Mouse (Mus musculus) megakaryocyte progenitor cell, adult 5-6 weeks (primary cell): ENCODE results near the gene Syce1. TPM values are rescaled to one million over a fixed set of nuclear protein-coding genes. Genes with fewer than 3 reads are reported as not detected.
"Not testable (repeated sequence)": the region's sequence is repeated elsewhere in the genome, so short reads cannot be mapped to it uniquely, and the experiment has no call there.

ENCODE experiments used
- ATAC-seq: replicated peaks from 2 replicates; pipeline ENCODE4 v1.8.0; 2016; ENCODE audit warnings: mild to moderate bottlenecking, moderate TSS enrichment, inconsistent platforms; ENCODE audit not compliant: poor library complexity
- total RNA-seq, 2 experiments: library from RNA; stranded (forward) in 1 of 2; stranded (reverse) in 1 of 2; fragments of 157-497, 149-512 nt in 1 of 2; fragments of 200-1000 nt in 1 of 2; gene quantifications; 2 replicates each; pipeline versions ENCODE4 v1.2.3 to v1.2.4; 2015 to 2017

Syce1 gene
- total RNA-seq, 2 experiments from 2014 or later: 0.20 to 2.7 TPM

DNA sequence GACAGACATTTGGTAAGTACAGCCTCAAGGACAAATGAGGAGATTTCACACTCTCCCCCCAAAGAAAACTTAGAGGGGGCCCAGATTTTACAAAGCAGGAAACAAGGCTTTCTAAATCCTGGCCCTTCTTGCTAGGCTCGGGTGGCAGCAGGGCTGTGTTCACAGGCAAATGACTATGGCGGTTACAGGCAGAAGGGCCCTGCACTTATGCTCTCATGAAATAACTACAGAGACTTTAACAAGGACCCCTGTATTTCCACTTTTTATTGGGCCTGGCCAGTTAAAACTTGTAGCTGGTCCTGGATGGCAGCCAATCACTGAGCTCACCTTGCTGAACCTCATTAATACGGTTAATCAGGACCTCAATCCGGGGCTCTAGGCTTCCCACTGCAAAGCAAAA, 7.1 kb downstream of the Syce1 start:
- ATAC-seq: no peak

DNA sequence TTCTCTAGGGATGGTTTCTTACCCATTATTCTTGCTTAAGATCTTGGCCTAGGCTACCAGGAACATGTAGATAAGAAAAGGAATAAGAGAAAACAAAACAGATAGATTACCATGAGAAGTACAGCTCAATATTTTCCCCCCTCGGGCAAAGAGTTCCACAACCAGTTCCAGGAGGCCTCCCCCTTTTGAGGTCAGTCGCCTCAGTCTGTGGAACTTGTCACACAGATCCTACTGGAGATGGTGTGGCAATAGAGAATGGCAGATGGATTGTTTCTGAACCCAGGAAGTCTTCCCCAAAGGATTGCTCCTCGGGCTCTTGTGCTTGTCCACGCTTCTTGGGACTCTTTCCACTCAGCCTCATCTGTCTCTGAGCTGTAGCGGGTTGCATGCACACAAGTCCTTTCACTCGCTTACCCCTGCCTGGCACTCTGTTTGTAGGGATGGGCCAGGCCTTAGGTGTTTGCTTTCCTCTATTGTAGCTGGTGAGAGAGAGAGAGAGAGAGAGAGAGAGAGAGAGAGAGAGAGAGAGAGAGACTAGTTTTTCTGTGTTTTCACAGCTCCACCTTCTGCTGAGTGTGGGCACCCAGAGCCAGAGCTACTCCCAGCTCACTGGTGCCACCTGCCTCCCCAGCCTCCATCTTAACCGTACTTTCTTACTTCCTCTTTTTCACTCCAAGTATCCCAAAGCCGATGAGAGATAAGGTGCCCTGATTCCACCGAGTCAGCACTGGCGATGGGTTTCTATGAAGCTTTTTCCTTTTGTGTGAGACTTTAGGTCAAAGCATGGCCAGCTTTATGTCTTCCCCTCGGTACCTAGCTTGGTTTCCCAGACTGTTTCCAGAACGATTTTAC, 21.5 kb downstream of the Syce1 start:
- ATAC-seq: peak; percentile 83

GRCm38 (mm10) chr7:140765391-140765790, 22.3 kb downstream of the Syce1 start:
- not testable (repeated sequence) for ATAC-seq

- ATAC-seq: no peak
These were observed 24.1 kb downstream of the Syce1 start, which contains the start of gene Cyp2e1 for GRCm38 (mm10) chr7:140763447-140764020. Gene Cyp2e1, plus strand, starts transcription at chr7:140763739.

GRCm38 (mm10) chr7:140760647-140761046, 27.0 kb downstream of the Syce1 start:
- no peak for ATAC-seq

GRCm38 (mm10) chr7:140756151-140756854, 31.3 kb downstream of the Syce1 start:
- no peak for ATAC-seq

GRCm38 (mm10) chr7:140754556-140754955, 33.1 kb downstream of the Syce1 start:
- ATAC-seq: no peak

GRCm38 (mm10) chr7:140748827-140749160, 38.9 kb downstream of the Syce1 start:
- ATAC-seq: no peak

- ATAC-seq: no peak
These were observed 39.4 kb downstream of the Syce1 start for GRCm38 (mm10) chr7:140748116-140748826.

DNA sequence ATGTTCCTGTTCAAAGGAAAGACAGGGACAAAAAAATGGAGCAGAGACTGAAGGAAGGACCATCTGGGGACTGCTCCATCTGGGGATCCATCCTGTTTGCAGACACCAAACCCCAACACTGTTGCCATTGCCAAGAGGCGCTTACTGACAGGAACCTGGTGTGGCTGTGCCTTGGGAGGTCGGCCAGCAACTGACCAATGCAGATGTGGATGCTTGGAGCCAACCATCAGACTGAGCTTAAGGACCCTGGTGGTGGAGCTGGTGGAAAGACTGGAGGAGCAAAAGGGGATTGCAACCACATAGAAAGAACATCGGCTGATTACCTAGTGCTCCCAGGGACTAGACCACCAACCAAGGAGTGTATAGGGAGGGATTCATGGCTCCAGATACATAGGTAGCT, 40.2 kb downstream of the Syce1 start:
- no peak for ATAC-seq

DNA sequence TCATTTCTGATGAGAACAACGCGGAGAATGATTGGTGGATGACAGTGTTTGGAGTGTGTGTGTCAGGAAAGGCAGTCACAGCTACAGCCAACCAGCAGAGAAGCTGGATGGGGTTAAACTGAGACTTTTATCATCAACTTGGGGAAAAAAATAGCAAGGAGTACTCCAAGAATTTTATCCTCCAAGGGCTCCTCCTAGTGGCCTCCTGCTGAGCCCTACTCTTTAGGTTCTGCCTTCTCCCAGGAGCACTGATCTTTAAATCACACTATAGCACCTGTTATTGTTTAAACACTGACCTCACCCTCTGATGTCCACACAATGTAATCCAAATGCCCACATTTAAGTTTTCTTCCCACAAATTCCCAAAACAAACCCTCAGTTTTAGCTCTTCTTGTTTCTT, 54.5 kb downstream of the Syce1 start:
- no peak for ATAC-seq

Other genes starting within 250 kb of the Syce1 start
- gene Olfr538, start 220.0 kb downstream of the Syce1 start, total RNA-seq (2015): not detected in 2 replicates
- not detected in 2 replicates for gene Olfr538, start 220.0 kb downstream of the Syce1 start, total RNA-seq (2017)
- not detected in 2 replicates for gene Olfr46, start 186.6 kb downstream of the Syce1 start, total RNA-seq (2015)
- not detected in 2 replicates for gene Olfr46, start 186.6 kb downstream of the Syce1 start, total RNA-seq (2017)
- not detected in 2 replicates for gene Olfr61, start 158.9 kb downstream of the Syce1 start, total RNA-seq (2015)
- gene Olfr61, start 158.9 kb downstream of the Syce1 start, total RNA-seq (2017): not detected in 2 replicates
- not detected in 2 replicates for gene Olfr53, start 141.4 kb downstream of the Syce1 start, total RNA-seq (2015)
- gene Olfr53, start 141.4 kb downstream of the Syce1 start, total RNA-seq (2017): not detected in 2 replicates
- gene Olfr539, start 127.9 kb downstream of the Syce1 start, total RNA-seq (2015): not detected in 2 replicates
- not detected in 2 replicates for gene Olfr539, start 127.9 kb downstream of the Syce1 start, total RNA-seq (2017)
- not detected in 2 replicates for gene Olfr45, start 105.9 kb downstream of the Syce1 start, total RNA-seq (2015)
- 0.10 TPM in 1 of 2 replicates, not detected in the other for gene Olfr45, start 105.9 kb downstream of the Syce1 start, total RNA-seq (2017)
- not detected in 2 replicates for gene Olfr541, start 90.6 kb downstream of the Syce1 start, total RNA-seq (2015)
- not detected in 2 replicates for gene Olfr541, start 90.6 kb downstream of the Syce1 start, total RNA-seq (2017)
- gene Cyp2e1, start 24.1 kb downstream of the Syce1 start, total RNA-seq (2015): not detected in 2 replicates
- not detected in 2 replicates for gene Cyp2e1, start 24.1 kb downstream of the Syce1 start, total RNA-seq (2017)
- gene Zfp941, start 34.3 kb upstream of the Syce1 start, total RNA-seq (2015): 0.66 and 1.2 TPM in 2 replicates
- gene Zfp941, start 34.3 kb upstream of the Syce1 start, total RNA-seq (2017): 1.4 and 1.5 TPM in 2 replicates
- not detected in 2 replicates for gene Urah, start 47.2 kb upstream of the Syce1 start, total RNA-seq (2015)
- not detected in 2 replicates for gene Urah, start 47.2 kb upstream of the Syce1 start, total RNA-seq (2017)
- gene Scgb1c1, start 57.7 kb upstream of the Syce1 start, total RNA-seq (2015): not detected in 2 replicates
- gene Scgb1c1, start 57.7 kb upstream of the Syce1 start, total RNA-seq (2017): not detected in 2 replicates
- gene Odf3, start 60.0 kb upstream of the Syce1 start, total RNA-seq (2015): not detected in 2 replicates
- gene Odf3, start 60.0 kb upstream of the Syce1 start, total RNA-seq (2017): not detected in 2 replicates
- 0.35 TPM in 1 of 2 replicates, not detected in the other for gene Gm45785, start 68.5 kb upstream of the Syce1 start, total RNA-seq (2015)
- not detected in 2 replicates for gene Gm45785, start 68.5 kb upstream of the Syce1 start, total RNA-seq (2017)
- gene Ric8a, start 69.1 kb upstream of the Syce1 start, total RNA-seq (2015): 26.0 and 38.2 TPM in 2 replicates
- gene Ric8a, start 69.1 kb upstream of the Syce1 start, total RNA-seq (2017): 24.4 and 27.3 TPM in 2 replicates
- gene Bet1l, start 69.7 kb upstream of the Syce1 start, total RNA-seq (2015): 9.9 and 12.3 TPM in 2 replicates
- 21.8 and 24.6 TPM in 2 replicates for gene Bet1l, start 69.7 kb upstream of the Syce1 start, total RNA-seq (2017)
- 85.9 and 103 TPM in 2 replicates for gene Psmd13, start 94.1 kb upstream of the Syce1 start, total RNA-seq (2015)
- 197 and 208 TPM in 2 replicates for gene Psmd13, start 94.1 kb upstream of the Syce1 start, total RNA-seq (2017)
- 22.9 and 23.0 TPM in 2 replicates for gene Sirt3, start 94.5 kb upstream of the Syce1 start, total RNA-seq (2015)
- 30.0 and 31.9 TPM in 2 replicates for gene Sirt3, start 94.5 kb upstream of the Syce1 start, total RNA-seq (2017)
- gene Cox8b, start 112.6 kb upstream of the Syce1 start, total RNA-seq (2015): not detected in 2 replicates
- gene Cox8b, start 112.6 kb upstream of the Syce1 start, total RNA-seq (2017): not detected in 2 replicates
- not detected in 2 replicates for gene Nlrp6, start 133.1 kb upstream of the Syce1 start, total RNA-seq (2015)
- gene Nlrp6, start 133.1 kb upstream of the Syce1 start, total RNA-seq (2017): not detected in 2 replicates
- gene Pgghg, start 153.5 kb upstream of the Syce1 start, total RNA-seq (2015): 5.1 and 7.3 TPM in 2 replicates
- gene Pgghg, start 153.5 kb upstream of the Syce1 start, total RNA-seq (2017): 8.2 and 9.0 TPM in 2 replicates
- 0.83 and 1.1 TPM in 2 replicates for gene Ifitm5, start 162.4 kb upstream of the Syce1 start, total RNA-seq (2015)
- not detected in 2 replicates for gene Ifitm5, start 162.4 kb upstream of the Syce1 start, total RNA-seq (2017)
- not detected in 2 replicates for gene Gm45717, start 168.1 kb upstream of the Syce1 start, total RNA-seq (2015)
- 1.1 TPM in 1 of 2 replicates, not detected in the other for gene Gm45717, start 168.1 kb upstream of the Syce1 start, total RNA-seq (2017)
- gene Ifitm2, start 168.1 kb upstream of the Syce1 start, total RNA-seq (2015): 577 and 637 TPM in 2 replicates
- 287 and 322 TPM in 2 replicates for gene Ifitm2, start 168.1 kb upstream of the Syce1 start, total RNA-seq (2017)
- gene Ifitm1, start 179.4 kb upstream of the Syce1 start, total RNA-seq (2015): 57.8 and 89.8 TPM in 2 replicates
- gene Ifitm1, start 179.4 kb upstream of the Syce1 start, total RNA-seq (2017): 33.7 and 37.5 TPM in 2 replicates
- 147 and 203 TPM in 2 replicates for gene Ifitm3, start 222.9 kb upstream of the Syce1 start, total RNA-seq (2015)
- 49.4 and 56.2 TPM in 2 replicates for gene Ifitm3, start 222.9 kb upstream of the Syce1 start, total RNA-seq (2017)
- 81.7 and 90.1 TPM in 2 replicates for gene Ifitm6, start 230.1 kb upstream of the Syce1 start, total RNA-seq (2015)
- 37.7 and 55.9 TPM in 2 replicates for gene Ifitm6, start 230.1 kb upstream of the Syce1 start, total RNA-seq (2017)
- not detected in 2 replicates for gene Gm17387, start 241.3 kb upstream of the Syce1 start, total RNA-seq (2015)
- gene Gm17387, start 241.3 kb upstream of the Syce1 start, total RNA-seq (2017): not detected in 2 replicates